Mouse (Mus musculus): Measurements from ENCODE around the gene Zfp628. TPM values are rescaled to one million over a fixed set of nuclear protein-coding genes. Genes with fewer than 3 reads are reported as not detected.

The Zfp628 gene
- polyA plus RNA-seq, 1 experiment from 2014 or later, result 3.5 TPM

- no peak for DNase-seq (ENCODE audit: low spot score)
- H3K36me3 ChIP-seq, result no peaks in the 10 kb centered on the region
- WGBS, result 79% methylated on average over 10 of the region's 10 CpGs
- H3K9me3 ChIP-seq, result no peaks in the 10 kb centered on the region
- no peak overlapping the region for H3K4me3 ChIP-seq
- H3K27ac ChIP-seq, result peak overlapping the region; percentile 23; the same call in 1 of the 2 replicates
- H3K27me3 ChIP-seq (ENCODE audit: insufficient read depth, poor library complexity, severe bottlenecking), result no peaks in the 10 kb centered on the region; the same call in 1 of the 2 replicates
- H3K4me1 ChIP-seq, result peaks cover 19% of the 10 kb centered on the region
These were observed 42.3 kb downstream of the Zfp628 start for GRCm38 (mm10) chr7:4957361-4957760.

- peaks cover 14% of the 10 kb centered on the region; the same call in 1 of the 2 replicates for H3K27me3 ChIP-seq (ENCODE audit: insufficient read depth, poor library complexity, severe bottlenecking)
- no peaks in the 10 kb centered on the region for H3K36me3 ChIP-seq
- H3K9me3 ChIP-seq, result no peaks in the 10 kb centered on the region
- H3K4me1 ChIP-seq, result no peaks in the 10 kb centered on the region
- H3K4me3 ChIP-seq, result no peak overlapping the region
- DNase-seq (ENCODE audit: low spot score), result no peak
- 65% methylated on average over 5 of the region's 5 CpGs for WGBS
- H3K27ac ChIP-seq, result 0 out of 2 replicates have a peak overlapping the region, but pooled peaks have one; percentile 64
These were observed 48.5 kb downstream of the Zfp628 start for GRCm38 (mm10) chr7:4963527-4963926.

GRCm38 (mm10) chr7:4964272-4964671 lies 49.3 kb downstream of the Zfp628 start, which contains the start of gene Sbk2:
Gene Sbk2, minus strand, starts transcription at chr7:4964406.
- Histone ChIP-seq H3K4me3 (peak within 1 kb of the TSS; percentile 39), H3K4me1 (no peaks in the 10 kb centered on the region), H3K27ac (peak within 1 kb of the TSS; percentile 64; the same call in 1 of the 2 replicates), H3K36me3 (no peaks in the 10 kb centered on the region), H3K27me3 (ENCODE audit: insufficient read depth, poor library complexity, severe bottlenecking) (peaks cover 14% of the 10 kb centered on the region; the same call in 1 of the 2 replicates), H3K9me3 (no peaks in the 10 kb centered on the region)
- 3% methylated on average over 10 of the region's 10 CpGs for WGBS
- no peak for DNase-seq (ENCODE audit: low spot score)

- WGBS, result 79% methylated on average over 5 of the region's 5 CpGs
- no peaks in the 10 kb centered on the region for H3K36me3 ChIP-seq
- no peak overlapping the region for H3K27ac ChIP-seq
- H3K9me3 ChIP-seq, result no peaks in the 10 kb centered on the region
- no peaks in the 10 kb centered on the region for H3K4me1 ChIP-seq
- H3K27me3 ChIP-seq (ENCODE audit: insufficient read depth, poor library complexity, severe bottlenecking), result peaks cover 14% of the 10 kb centered on the region; the same call in 1 of the 2 replicates
- DNase-seq (ENCODE audit: low spot score), result no peak
- H3K4me3 ChIP-seq, result no peak overlapping the region
These were observed 50.0 kb downstream of the Zfp628 start for GRCm38 (mm10) chr7:4964988-4965387.

- H3K4me3 ChIP-seq, result no peak within 1 kb of the TSS; the same call in 1 of the 2 replicates
- no peak for DNase-seq (ENCODE audit: low spot score)
- no peaks in the 10 kb centered on the region for H3K9me3 ChIP-seq
- peaks cover 14% of the 10 kb centered on the region for H3K4me1 ChIP-seq
- peaks cover 14% of the 10 kb centered on the region; the same call in 1 of the 2 replicates for H3K27me3 ChIP-seq (ENCODE audit: insufficient read depth, poor library complexity, severe bottlenecking)
- H3K27ac ChIP-seq, result peak within 1 kb of the TSS; percentile 67
- no peaks in the 10 kb centered on the region for H3K36me3 ChIP-seq
- WGBS, result 34% methylated on average over 6 of the region's 6 CpGs
These were observed 56.1 kb downstream of the Zfp628 start, which contains the start of gene Sbk3 for GRCm38 (mm10) chr7:4971068-4971467. Gene Sbk3, minus strand, starts transcription at chr7:4971168.

Other genes starting within 250 kb of the Zfp628 start
- gene Hspbp1, start 230.1 kb upstream of the Zfp628 start, polyA plus RNA-seq (2016; fragmentation: Nextera tagmentation; extraction: Ambion mirVana), result 105 and 118 TPM in 2 replicates
- gene Brsk1, start 224.6 kb upstream of the Zfp628 start, polyA plus RNA-seq (2016; fragmentation: Nextera tagmentation; extraction: Ambion mirVana), result 0.89 and 1.0 TPM in 2 replicates
- not detected in 2 replicates for gene Tmem150b, start 190.0 kb upstream of the Zfp628 start, polyA plus RNA-seq (2016; fragmentation: Nextera tagmentation; extraction: Ambion mirVana)
- gene Kmt5c, start 175.1 kb upstream of the Zfp628 start, polyA plus RNA-seq (2016; fragmentation: Nextera tagmentation; extraction: Ambion mirVana), result 76.1 and 77.6 TPM in 2 replicates
- gene Cox6b2, start 162.1 kb upstream of the Zfp628 start, polyA plus RNA-seq (2016; fragmentation: Nextera tagmentation; extraction: Ambion mirVana), result 37.6 and 42.2 TPM in 2 replicates
- gene Fam71e2, start 143.9 kb upstream of the Zfp628 start, polyA plus RNA-seq (2016; fragmentation: Nextera tagmentation; extraction: Ambion mirVana), result not detected in 2 replicates
- 0.15 and 0.20 TPM in 2 replicates for gene Il11, start 132.4 kb upstream of the Zfp628 start, polyA plus RNA-seq (2016; fragmentation: Nextera tagmentation; extraction: Ambion mirVana)
- 0.34 TPM in 1 of 2 replicates, not detected in the other for gene Tmem190, start 132.3 kb upstream of the Zfp628 start, polyA plus RNA-seq (2016; fragmentation: Nextera tagmentation; extraction: Ambion mirVana)
- 4.7 and 6.3 TPM in 2 replicates for gene Tmem238, start 125.6 kb upstream of the Zfp628 start, polyA plus RNA-seq (2016; fragmentation: Nextera tagmentation; extraction: Ambion mirVana)
- 314 and 329 TPM in 2 replicates for gene Rpl28, start 122.3 kb upstream of the Zfp628 start, polyA plus RNA-seq (2016; fragmentation: Nextera tagmentation; extraction: Ambion mirVana)
- 337 and 447 TPM in 2 replicates for gene Ube2s, start 102.6 kb upstream of the Zfp628 start, polyA plus RNA-seq (2016; fragmentation: Nextera tagmentation; extraction: Ambion mirVana)
- 0.14 TPM in 1 of 2 replicates, not detected in the other for gene Shisa7, start 70.5 kb upstream of the Zfp628 start, polyA plus RNA-seq (2016; fragmentation: Nextera tagmentation; extraction: Ambion mirVana)
- gene Isoc2b, start 45.0 kb upstream of the Zfp628 start, polyA plus RNA-seq (2016; fragmentation: Nextera tagmentation; extraction: Ambion mirVana), result 3.9 TPM in 2 replicates
- 1.3 TPM in 2 replicates for gene Isoc2a, start 38.1 kb upstream of the Zfp628 start, polyA plus RNA-seq (2016; fragmentation: Nextera tagmentation; extraction: Ambion mirVana)
- gene Gm36210, start 8.7 kb upstream of the Zfp628 start, polyA plus RNA-seq (2016; fragmentation: Nextera tagmentation; extraction: Ambion mirVana), result 0.18 and 0.36 TPM in 2 replicates
- gene Nat14, start 6.8 kb downstream of the Zfp628 start, polyA plus RNA-seq (2016; fragmentation: Nextera tagmentation; extraction: Ambion mirVana), result 4.3 and 5.5 TPM in 2 replicates
- 1.2 and 1.6 TPM in 2 replicates for gene Ssc5d, start 10.6 kb downstream of the Zfp628 start, polyA plus RNA-seq (2016; fragmentation: Nextera tagmentation; extraction: Ambion mirVana)
- 1.8 and 2.3 TPM in 2 replicates for gene Sbk2, start 49.2 kb downstream of the Zfp628 start, polyA plus RNA-seq (2016; fragmentation: Nextera tagmentation; extraction: Ambion mirVana)
- 0.39 and 0.43 TPM in 2 replicates for gene Sbk3, start 56.0 kb downstream of the Zfp628 start, polyA plus RNA-seq (2016; fragmentation: Nextera tagmentation; extraction: Ambion mirVana)
- 21.6 and 29.2 TPM in 2 replicates for gene Zfp579, start 80.9 kb downstream of the Zfp628 start, polyA plus RNA-seq (2016; fragmentation: Nextera tagmentation; extraction: Ambion mirVana)
- 10.0 and 11.4 TPM in 2 replicates for gene Zfp524, start 99.2 kb downstream of the Zfp628 start, polyA plus RNA-seq (2016; fragmentation: Nextera tagmentation; extraction: Ambion mirVana)
- 36.1 and 43.5 TPM in 2 replicates for gene Fiz1, start 99.5 kb downstream of the Zfp628 start, polyA plus RNA-seq (2016; fragmentation: Nextera tagmentation; extraction: Ambion mirVana)
- gene Gm44973, start 100.3 kb downstream of the Zfp628 start, polyA plus RNA-seq (2016; fragmentation: Nextera tagmentation; extraction: Ambion mirVana), result 0.72 TPM in 1 of 2 replicates, not detected in the other
- 3.8 and 4.4 TPM in 2 replicates for gene Zfp865, start 105.2 kb downstream of the Zfp628 start, polyA plus RNA-seq (2016; fragmentation: Nextera tagmentation; extraction: Ambion mirVana)
- 1.4 and 4.7 TPM in 2 replicates for gene Ccdc106, start 105.3 kb downstream of the Zfp628 start, polyA plus RNA-seq (2016; fragmentation: Nextera tagmentation; extraction: Ambion mirVana)
- not detected in 2 replicates for gene 4632433K11Rik, start 118.9 kb downstream of the Zfp628 start, polyA plus RNA-seq (2016; fragmentation: Nextera tagmentation; extraction: Ambion mirVana)
- gene Zfp784, start 123.2 kb downstream of the Zfp628 start, polyA plus RNA-seq (2016; fragmentation: Nextera tagmentation; extraction: Ambion mirVana), result 3.9 and 4.5 TPM in 2 replicates
- gene Zfp580, start 136.3 kb downstream of the Zfp628 start, polyA plus RNA-seq (2016; fragmentation: Nextera tagmentation; extraction: Ambion mirVana), result 17.6 and 21.4 TPM in 2 replicates
- gene U2af2, start 146.9 kb downstream of the Zfp628 start, polyA plus RNA-seq (2016; fragmentation: Nextera tagmentation; extraction: Ambion mirVana), result 107 and 121 TPM in 2 replicates
- 53.8 and 57.3 TPM in 2 replicates for gene Epn1, start 165.0 kb downstream of the Zfp628 start, polyA plus RNA-seq (2016; fragmentation: Nextera tagmentation; extraction: Ambion mirVana)
- not detected in 2 replicates for gene Rfpl4, start 201.7 kb downstream of the Zfp628 start, polyA plus RNA-seq (2016; fragmentation: Nextera tagmentation; extraction: Ambion mirVana)
- 0.88 and 1.9 TPM in 2 replicates for gene Rasl2-9, start 210.7 kb downstream of the Zfp628 start, polyA plus RNA-seq (2016; fragmentation: Nextera tagmentation; extraction: Ambion mirVana)
- gene Vmn1r55, start 234.5 kb downstream of the Zfp628 start, polyA plus RNA-seq (2016; fragmentation: Nextera tagmentation; extraction: Ambion mirVana), result not detected in 2 replicates